Comparison of ENCODE assay signal across 28 mouse cellular contexts in genomic region chr2:150737881-150738280, GRCm38 (mm10). TPM values are rescaled to one million over a fixed set of nuclear protein-coding genes. Genes with fewer than 3 reads are reported as not detected.
A peak's percentile ranks its signal among the peaks of the same experiment; 100 is the strongest.
DNase-seq lines count a peak whose midpoint lies in the region.
"Had no signal": no experiment of that assay in that cellular context is flagged by ENCODE, and none has a peak within 500 bp of the region (broad histone marks: within the 10 kb centered on the region; RNA-seq: fewer than 3 reads in every experiment).

No protein-coding gene starts in this region.

- peak; percentile 54 for DNase-seq in heart, adult 11 months
- DNase-seq in heart, postnatal 10 days, result no peak
- peak; percentile 13 for DNase-seq in 416B (ENCODE audit: low read depth)
- DNase-seq in ZHBTc4 (ENCODE audit: low read depth, low spot score), result peak; percentile 50
- DNase-seq in right cerebral cortex, postnatal 14 days, result no peak
- DNase-seq in left cerebral cortex, postnatal 4 days, result no peak
- no peak for DNase-seq in frontal cortex, adult 2 months (ENCODE audit: extremely low spot score in 1 of 2, low spot score in 1 of 2)
- DNase-seq: adrenal gland, postnatal 10 days; adrenal gland, postnatal 36 days; cerebellum, adult 18-20 months; cerebellum, adult 9-10 months; cerebellum, postnatal 14 days; gastrocnemius, postnatal 10 days; gastrocnemius, postnatal 36 days; heart, postnatal 36 days had no signal

- intact Hi-C loops in heart, postnatal 10 days (cut with DNase I), result no loop called here
- intact Hi-C loops in left cerebral cortex, postnatal 4 days (cut with DNase I), result no loop called here

RNA-seq across cellular contexts. Expression of gene Entpd6, which starts 11.0 kb away (rescaled TPM):
- total RNA-seq in heart, postnatal 10 days (2021), result 10 to 100 TPM; 15.2 to 16.1 TPM
- total RNA-seq in left cerebral cortex, postnatal 4 days (2021), result 10 to 100 TPM; 53.0 to 58.5 TPM
- 55.0 and 56.5 TPM in 2 replicates for polyA plus RNA-seq in frontal cortex, adult 2 months (2012; rRNA removed)

RNA-seq across cellular contexts. Expression of gene Pygb, which starts 48.7 kb away (rescaled TPM):
- total RNA-seq in heart, postnatal 10 days (2021), result 100 to 1,000 TPM; 374 to 404 TPM
- 100 to 1,000 TPM; 138 to 144 TPM for total RNA-seq in left cerebral cortex, postnatal 4 days (2021)
- 123 and 125 TPM in 2 replicates for polyA plus RNA-seq in frontal cortex, adult 2 months (2012; rRNA removed)

RNA-seq across cellular contexts. Expression of gene Vsx1, which starts 48.7 kb away (rescaled TPM):
- total RNA-seq in heart, postnatal 10 days (2021), result not detected
- under 1 TPM; 0.10 to 0.12 TPM for total RNA-seq in left cerebral cortex, postnatal 4 days (2021)
- 0.15 and 0.16 TPM in 2 replicates for polyA plus RNA-seq in frontal cortex, adult 2 months (2012; rRNA removed)
- total RNA-seq: adrenal gland, adult 18-20 months; adrenal gland, postnatal 10 days; adrenal gland, postnatal 36 days; CH12.LX; gastrocnemius, adult 18-20 months; gastrocnemius, postnatal 10 days; gastrocnemius, postnatal 36 days; granulocyte monocyte progenitor cell, adult 5-6 weeks; heart, postnatal 36 days; MEL had no signal
- polyA plus RNA-seq: embryonic facial prominence, embryonic 13.5 days; erythroblast, embryonic 14.5 days; forebrain, embryonic 15.5 days; heart, embryonic 11.5 days; heart, embryonic 14.5 days; heart, postnatal 0 days; inflammation-experienced regulatory T-cells, adult 6 months; intestine, embryonic 16.5 days had no signal

Comparison
In these comparisons a context has a peak if more than half of its experiments do, and no peak if none do; other contexts are left out.
1. DNase-seq: peak in heart, adult 11 months (single experiment), 416B (single experiment) and ZHBTc4 (single experiment); none in heart, postnatal 10 days (0 of 2), right cerebral cortex, postnatal 14 days (single experiment), left cerebral cortex, postnatal 4 days (single experiment) and frontal cortex, adult 2 months (0 of 2).